Mouse (Mus musculus): Measurements from ENCODE around the gene Rgs3. TPM values are rescaled to one million over a fixed set of nuclear protein-coding genes. Genes with fewer than 3 reads are reported as not detected.

Rgs3 gene
- polyA plus RNA-seq, 1 experiment from 2014 or later = 49.0 TPM

DNA sequence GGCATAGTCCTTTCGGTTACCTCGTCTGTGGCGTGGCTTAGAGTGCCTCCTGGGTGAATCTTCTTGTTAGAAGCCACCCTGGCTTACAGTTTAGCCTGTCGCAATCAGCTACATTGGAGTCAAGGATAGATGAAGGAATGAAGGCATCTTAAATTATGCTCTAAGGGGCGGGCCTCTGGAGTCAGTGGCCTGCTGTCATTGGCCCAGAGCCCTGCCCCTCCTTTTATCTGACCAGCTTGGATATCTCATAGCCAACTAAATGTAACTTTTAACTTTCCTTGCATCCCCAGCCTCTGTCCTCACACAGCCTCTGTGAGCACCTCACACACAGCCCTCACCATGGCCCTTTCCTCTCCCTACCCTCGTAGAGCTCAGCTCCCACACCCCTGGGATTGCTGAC is 76.4 kb downstream of the Rgs3 start:
- Histone ChIP-seq H3K9me3 (replicated peaks) (no peaks in the 10 kb centered on the region), H3K4me2 (no peak overlapping the region), H3K4me1 (0 out of 2 replicates have a peak, but pooled peaks cover 3% of the 10 kb centered on the region), H3K27me3 (no peaks in the 10 kb centered on the region), H3K27ac (no peak overlapping the region), H3K4me3 (no peak overlapping the region), H3K9ac (no peak overlapping the region), H3K36me3 (ENCODE audit: poor library complexity, severe bottlenecking) (peaks cover 61% of the 10 kb centered on the region)
- ATAC-seq = no peak
- WGBS = 98% methylated on average over 6 of the region's 6 CpGs

DNA sequence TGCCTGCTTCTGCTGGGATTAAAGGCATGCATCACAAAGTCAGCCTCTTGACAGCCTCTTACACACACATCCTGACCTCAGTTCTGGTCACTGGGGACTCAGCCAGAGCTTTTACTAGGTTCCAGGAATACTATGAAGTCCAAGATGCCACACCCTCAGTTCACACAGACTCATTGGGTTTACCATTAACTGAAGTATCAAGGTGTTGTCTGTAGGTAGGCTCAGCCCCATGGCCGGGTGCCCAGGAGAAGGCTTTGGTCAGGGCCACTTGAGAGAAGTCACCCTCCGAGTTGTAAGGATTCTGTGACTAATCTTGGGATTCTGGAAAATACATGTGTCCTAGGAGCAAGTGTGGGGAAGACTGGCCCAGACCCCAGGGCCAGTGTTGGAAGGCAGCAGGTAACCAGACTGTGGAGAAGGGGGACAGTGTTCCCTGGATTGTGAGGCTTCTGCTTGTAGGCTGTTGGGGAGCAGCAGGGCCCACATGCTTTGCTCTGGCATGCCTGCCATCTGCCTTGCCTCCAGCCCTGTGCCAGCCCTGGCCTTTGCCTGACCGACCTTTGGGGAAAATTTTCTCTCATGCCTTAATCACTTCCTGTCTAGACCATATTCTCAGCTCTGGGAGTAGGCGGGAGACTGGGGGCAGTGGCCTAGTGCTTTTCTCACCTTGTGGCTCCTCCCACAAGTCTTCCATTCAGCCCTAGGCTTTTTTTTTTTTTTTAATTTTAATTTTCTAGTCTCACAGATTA is 78.4 kb downstream of the Rgs3 start:
- Histone ChIP-seq H3K4me1 (0 out of 2 replicates have a peak, but pooled peaks cover 3% of the 10 kb centered on the region), H3K36me3 (ENCODE audit: poor library complexity, severe bottlenecking) (peaks cover 71% of the 10 kb centered on the region), H3K9ac (no peak overlapping the region)

DNA sequence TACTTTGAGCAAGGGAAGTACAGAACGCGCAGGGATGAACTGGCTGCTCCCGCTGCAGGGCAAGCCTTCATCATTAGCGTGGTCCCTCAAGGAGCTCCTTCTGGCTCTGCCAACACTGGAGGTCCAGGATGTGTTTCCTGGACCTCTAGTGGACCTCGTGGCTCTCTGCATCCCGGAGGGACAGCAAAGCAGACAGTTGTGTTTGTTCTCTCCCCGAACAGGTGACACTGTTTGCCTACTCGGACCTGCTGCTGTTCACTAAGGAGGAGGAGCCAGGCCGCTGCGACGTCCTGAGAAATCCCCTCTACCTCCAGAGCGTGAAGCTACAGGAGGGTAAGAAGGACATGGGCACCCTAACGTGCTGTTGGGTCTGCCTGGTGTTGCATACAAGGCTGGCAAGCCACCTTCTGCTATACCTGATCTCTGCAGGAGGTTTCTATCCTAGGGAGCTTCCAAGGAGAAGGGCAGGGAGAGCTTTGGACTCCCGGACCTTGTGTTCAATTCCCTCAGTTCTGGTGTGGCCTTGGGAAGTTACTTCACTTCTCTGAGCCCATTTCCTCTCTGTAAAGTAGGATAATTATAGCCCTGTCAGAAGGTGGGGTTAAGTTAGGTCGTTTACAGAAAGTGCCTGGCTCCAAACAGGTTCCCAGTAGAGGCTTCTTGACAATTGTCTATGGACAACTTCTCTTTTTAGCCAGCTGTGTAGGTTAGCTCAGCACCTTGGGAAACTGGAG is 81.0 kb downstream of the Rgs3 start:
- H3K4me2 ChIP-seq = no peak overlapping the region
- H3K36me3 ChIP-seq (ENCODE audit: poor library complexity, severe bottlenecking) = peaks cover 70% of the 10 kb centered on the region
- no peak for ATAC-seq
- no peaks in the 10 kb centered on the region for H3K27me3 ChIP-seq
- H3K27ac ChIP-seq = no peak overlapping the region
- no peaks in the 10 kb centered on the region for H3K9me3 ChIP-seq (replicated peaks)
- H3K4me3 ChIP-seq = no peak overlapping the region
- 80% methylated on average over 15 of the region's 15 CpGs for WGBS
- no peaks in the 10 kb centered on the region for H3K4me1 ChIP-seq
- no peak overlapping the region for H3K9ac ChIP-seq

More for the DNA sequence above, 78.4 kb downstream of the Rgs3 start:
- Histone ChIP-seq H3K4me3 (no peak overlapping the region), H3K9me3 (replicated peaks) (no peaks in the 10 kb centered on the region), H3K4me2 (no peak overlapping the region), H3K27me3 (no peaks in the 10 kb centered on the region), H3K27ac (no peak overlapping the region)
- WGBS = 90% methylated on average over 4 of the region's 4 CpGs
- no peak for ATAC-seq

DNA sequence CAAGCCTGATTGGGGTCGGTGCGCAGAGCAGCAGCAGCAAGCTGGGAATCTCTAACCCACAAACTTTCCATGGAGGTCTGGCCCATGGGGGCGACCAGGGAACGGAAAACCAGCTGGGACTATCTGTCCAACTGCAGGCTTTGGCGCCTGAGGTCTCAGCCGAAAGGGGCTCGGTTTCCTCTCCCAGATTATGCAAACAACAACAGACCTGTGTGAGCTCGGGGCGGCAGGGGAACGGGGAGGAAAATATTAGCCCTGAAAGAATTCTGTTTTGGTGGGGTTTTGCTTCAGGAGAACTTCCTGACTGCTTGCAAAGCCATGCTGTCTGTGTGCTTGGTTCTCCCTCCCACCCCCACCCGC is 81.6 kb downstream of the Rgs3 start:
- Histone ChIP-seq H3K27me3 (no peaks in the 10 kb centered on the region), H3K27ac (no peak overlapping the region), H3K9me3 (replicated peaks) (no peaks in the 10 kb centered on the region), H3K9ac (no peak overlapping the region), H3K4me3 (no peak overlapping the region), H3K4me1 (no peaks in the 10 kb centered on the region), H3K36me3 (ENCODE audit: poor library complexity, severe bottlenecking) (peaks cover 70% of the 10 kb centered on the region), H3K4me2 (no peak overlapping the region)
- WGBS = 63% methylated on average over 11 of the region's 11 CpGs
- ATAC-seq = no peak

DNA sequence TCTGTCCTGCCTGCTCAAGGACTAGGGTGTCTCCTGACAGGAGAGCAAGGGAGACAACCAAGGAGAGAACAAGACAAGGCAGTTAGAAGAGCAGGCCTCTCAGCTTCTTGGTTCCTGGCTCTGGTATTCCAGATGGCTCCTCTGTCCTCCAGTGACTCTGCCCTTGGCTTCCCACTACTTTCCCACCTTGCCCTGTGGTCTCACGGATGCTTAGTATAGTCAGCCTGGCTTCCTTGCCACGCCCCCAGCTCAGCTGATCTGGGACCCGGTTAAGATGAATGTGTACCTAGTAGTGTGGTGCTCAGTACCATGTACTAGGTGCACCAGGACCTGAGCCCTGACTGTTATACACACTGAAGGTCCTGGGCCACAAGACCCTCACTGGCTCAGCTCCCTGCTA is 82.0 kb downstream of the Rgs3 start:
- Histone ChIP-seq H3K4me2 (no peak overlapping the region), H3K36me3 (ENCODE audit: poor library complexity, severe bottlenecking) (peaks cover 70% of the 10 kb centered on the region)

DNA sequence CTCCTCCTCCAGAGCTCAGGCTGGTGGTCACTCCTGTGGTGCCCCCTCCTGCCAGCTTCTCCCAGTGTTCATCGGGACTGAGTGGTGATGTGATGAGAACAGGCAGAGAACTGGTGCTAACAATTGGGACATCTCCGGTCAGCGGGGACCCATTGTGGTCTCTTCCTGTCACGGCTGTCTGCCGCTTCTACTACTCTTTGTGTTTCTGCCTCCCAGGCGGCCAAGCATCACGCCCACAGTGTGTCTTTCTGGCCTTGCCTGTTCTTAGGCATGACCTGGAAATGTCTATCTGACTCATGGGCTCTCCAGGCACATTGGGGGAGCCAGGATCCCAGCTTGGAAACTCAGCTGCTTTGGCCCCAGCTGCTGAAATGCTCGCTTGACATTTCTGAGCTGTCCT is 83.8 kb downstream of the Rgs3 start:
- no peak overlapping the region for H3K4me2 ChIP-seq
- H3K9me3 ChIP-seq (replicated peaks) = no peaks in the 10 kb centered on the region
- ATAC-seq = no peak; the same call in 1 of the 2 replicates
- peaks cover 73% of the 10 kb centered on the region for H3K36me3 ChIP-seq (ENCODE audit: poor library complexity, severe bottlenecking)
- no peak overlapping the region for H3K9ac ChIP-seq
- no peaks in the 10 kb centered on the region for H3K27me3 ChIP-seq
- WGBS = 72% methylated on average over 8 of the region's 8 CpGs
- no peak overlapping the region for H3K4me3 ChIP-seq
- H3K27ac ChIP-seq = no peak overlapping the region
- H3K4me1 ChIP-seq = no peaks in the 10 kb centered on the region

More for the DNA sequence above, 82.0 kb downstream of the Rgs3 start:
- no peak for ATAC-seq
- Histone ChIP-seq H3K9ac (no peak overlapping the region), H3K4me1 (no peaks in the 10 kb centered on the region), H3K27me3 (no peaks in the 10 kb centered on the region), H3K9me3 (replicated peaks) (no peaks in the 10 kb centered on the region), H3K4me3 (no peak overlapping the region), H3K27ac (no peak overlapping the region)
- WGBS = 71% methylated on average over 3 of the region's 3 CpGs

DNA sequence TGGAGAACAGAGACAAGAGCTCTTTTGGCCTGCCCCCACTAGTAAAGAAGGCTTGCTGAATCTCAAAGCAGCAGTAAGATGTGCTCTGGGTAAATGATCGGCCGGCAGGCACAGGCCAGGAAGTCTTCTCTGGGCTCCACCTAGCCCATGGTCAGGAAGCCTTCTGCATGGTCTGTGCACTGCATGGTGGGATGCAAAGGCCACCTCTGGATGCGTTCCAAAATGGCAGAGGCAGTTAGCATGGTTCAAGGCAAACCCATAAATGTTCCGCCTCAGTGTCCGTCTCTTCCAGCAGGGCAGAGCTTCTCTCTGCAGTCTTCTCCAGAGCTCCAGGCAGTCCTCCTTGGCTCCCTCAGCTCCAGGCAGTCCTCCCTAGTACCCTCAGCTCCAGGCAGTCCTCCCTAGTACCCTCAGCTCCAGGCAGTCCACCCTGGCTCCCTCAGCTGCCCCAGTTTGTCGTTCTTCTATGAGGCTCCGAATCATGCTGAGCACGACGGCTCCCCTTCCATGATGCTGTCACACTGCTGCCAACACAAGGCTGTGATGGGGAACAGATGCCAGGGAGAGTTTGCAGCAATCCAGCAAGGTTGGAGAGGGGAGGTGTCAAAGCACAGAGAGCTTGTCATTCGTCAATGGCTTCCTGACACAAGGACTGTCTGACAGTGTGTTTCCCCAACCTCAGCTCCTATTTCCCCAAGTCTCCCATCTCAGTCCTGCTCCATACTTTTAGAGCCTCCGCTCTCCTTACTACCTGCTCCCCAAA is 84.6 kb downstream of the Rgs3 start:
- Histone ChIP-seq H3K9me3 (replicated peaks) (no peaks in the 10 kb centered on the region), H3K9ac (no peak overlapping the region), H3K4me3 (no peak overlapping the region), H3K4me2 (no peak overlapping the region), H3K4me1 (no peaks in the 10 kb centered on the region), H3K27me3 (no peaks in the 10 kb centered on the region), H3K27ac (no peak overlapping the region), H3K36me3 (ENCODE audit: poor library complexity, severe bottlenecking) (peaks cover 72% of the 10 kb centered on the region)
- peak; percentile 78 for ATAC-seq
- WGBS = 84% methylated on average over 11 of the region's 11 CpGs

DNA sequence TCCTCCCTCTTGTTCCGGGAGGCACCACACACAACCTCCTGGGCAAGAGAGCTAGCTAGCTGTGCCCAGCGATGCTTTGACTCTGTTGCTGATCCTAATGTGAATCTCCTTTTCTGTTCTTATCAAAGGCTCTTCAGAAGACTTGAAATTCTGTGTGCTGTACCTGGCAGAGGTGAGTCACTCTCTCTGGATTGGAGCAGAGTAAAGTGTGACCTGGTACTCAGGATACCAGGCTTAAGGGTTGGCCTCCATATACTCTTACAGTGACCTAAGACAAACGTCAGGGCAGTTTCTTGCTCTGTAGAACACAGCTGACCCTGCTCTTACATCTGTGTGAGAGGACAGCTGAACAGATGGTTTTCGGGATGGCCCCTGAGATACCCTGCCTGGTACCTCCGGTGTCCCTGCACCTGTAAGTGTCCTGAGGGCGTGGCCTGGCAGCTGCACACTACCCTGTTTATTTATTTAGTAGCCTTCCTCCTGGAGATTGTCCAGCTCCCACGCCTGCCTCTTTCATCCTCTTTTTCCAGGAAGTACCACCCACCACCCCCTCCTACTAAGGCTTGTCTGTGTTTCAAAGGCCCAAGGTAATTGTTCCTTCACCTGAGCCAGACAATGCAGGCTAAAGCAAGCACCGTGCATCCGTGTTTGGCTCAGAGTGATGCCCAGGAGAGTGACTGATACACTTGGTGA is 87.1 kb downstream of the Rgs3 start:
- Histone ChIP-seq H3K27ac (no peak overlapping the region), H3K4me1 (no peaks in the 10 kb centered on the region), H3K27me3 (no peaks in the 10 kb centered on the region), H3K4me3 (no peak overlapping the region), H3K9me3 (replicated peaks) (no peaks in the 10 kb centered on the region), H3K9ac (no peak overlapping the region), H3K36me3 (ENCODE audit: poor library complexity, severe bottlenecking) (peaks cover 59% of the 10 kb centered on the region), H3K4me2 (no peak overlapping the region)
- no peak for ATAC-seq
- WGBS = 80% methylated on average over 9 of the region's 9 CpGs

DNA sequence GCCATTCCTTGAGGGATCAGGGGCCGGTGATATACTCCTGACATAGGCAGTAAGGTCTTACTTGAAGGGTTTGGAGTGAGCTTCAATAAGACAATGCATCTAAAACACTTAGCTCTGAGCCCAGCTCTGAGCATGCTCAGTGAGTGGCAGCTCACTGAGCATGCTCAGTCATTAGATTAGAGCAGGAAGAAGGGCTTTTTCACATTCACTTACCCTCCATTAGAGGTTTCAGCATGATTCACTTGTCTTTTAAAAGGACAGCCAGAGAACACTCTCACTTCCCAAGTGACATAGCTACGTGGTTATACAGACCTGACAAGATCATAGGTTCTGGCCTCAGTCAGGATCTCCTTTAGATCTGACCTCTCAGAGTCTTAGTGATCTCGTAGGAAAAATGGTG is 89.2 kb downstream of the Rgs3 start:
- peaks cover 43% of the 10 kb centered on the region for H3K36me3 ChIP-seq (ENCODE audit: poor library complexity, severe bottlenecking)
- 93% methylated on average over 3 of the region's 3 CpGs for WGBS
- no peak overlapping the region for H3K9ac ChIP-seq
- no peaks in the 10 kb centered on the region for H3K27me3 ChIP-seq
- no peak for ATAC-seq
- H3K4me3 ChIP-seq = no peak overlapping the region
- H3K9me3 ChIP-seq (replicated peaks) = no peaks in the 10 kb centered on the region
- no peak overlapping the region for H3K4me2 ChIP-seq
- no peak overlapping the region for H3K27ac ChIP-seq
- no peaks in the 10 kb centered on the region for H3K4me1 ChIP-seq

DNA sequence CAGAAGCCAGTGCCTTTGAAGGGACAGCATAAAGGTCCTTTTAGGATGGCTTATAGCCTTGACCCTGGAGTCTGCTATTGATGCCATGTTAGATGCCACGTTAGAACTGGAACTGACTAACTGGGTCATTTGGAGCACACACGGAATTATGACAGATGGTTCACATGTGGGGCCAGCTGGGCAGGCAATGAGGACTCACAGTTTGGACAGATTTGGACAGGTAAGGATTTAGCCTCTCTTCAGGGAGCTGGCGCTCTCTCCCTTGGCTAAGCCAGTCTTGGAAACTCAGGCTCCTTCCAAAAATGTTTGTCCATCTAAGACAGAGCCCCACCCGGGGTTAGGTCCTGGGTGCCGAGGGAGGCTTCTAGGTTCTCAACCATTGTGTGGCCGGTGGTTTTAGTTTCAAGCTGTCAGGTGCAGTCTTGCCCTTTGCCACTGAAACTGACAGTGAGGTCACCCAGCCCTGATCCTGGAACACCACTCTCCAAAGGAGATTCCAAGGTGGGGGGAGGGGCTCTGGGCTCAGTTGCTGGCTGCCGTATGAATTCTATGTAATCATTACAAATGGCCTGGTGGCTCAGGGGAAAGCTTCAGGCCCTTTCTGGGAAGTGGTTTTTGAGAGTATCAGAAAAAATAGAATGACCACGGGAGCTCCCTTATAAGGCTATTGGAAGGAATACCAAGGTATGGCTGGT is 90.0 kb downstream of the Rgs3 start:
- WGBS = 92% methylated on average over 8 of the region's 8 CpGs

DNA sequence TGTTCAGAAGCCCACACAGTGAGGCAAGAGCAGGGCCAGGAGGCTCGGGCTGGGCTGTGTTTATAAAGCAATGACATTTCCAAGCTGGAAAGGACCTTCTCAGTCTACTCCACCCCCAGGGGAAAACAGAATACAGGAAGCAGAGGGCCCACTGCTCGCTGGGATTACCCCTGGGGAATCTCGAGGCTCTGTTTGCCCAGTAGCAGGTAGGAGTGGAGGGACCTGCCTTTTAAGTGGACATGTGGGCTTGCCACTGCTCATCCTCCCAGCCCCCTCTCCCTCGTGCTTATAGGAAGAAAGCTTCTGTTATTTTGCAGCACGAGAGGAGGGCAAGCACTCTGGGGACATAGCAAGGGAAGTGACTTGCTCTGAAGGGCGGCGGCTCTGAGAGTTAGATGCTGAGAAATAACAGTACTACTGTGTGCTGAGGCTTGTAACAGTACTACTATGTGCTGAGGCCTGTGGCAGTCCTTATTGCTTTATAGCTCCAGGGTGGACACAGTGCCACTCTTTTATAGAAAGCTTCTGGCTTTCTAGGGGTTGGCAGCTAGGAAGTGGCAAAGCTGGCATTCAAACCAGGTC is 91.6 kb downstream of the Rgs3 start:
- no peak overlapping the region for H3K27ac ChIP-seq
- no peaks in the 10 kb centered on the region for H3K4me1 ChIP-seq
- no peak for ATAC-seq
- H3K4me3 ChIP-seq = no peak overlapping the region
- 68% methylated on average over 7 of the region's 7 CpGs for WGBS
- H3K4me2 ChIP-seq = no peak overlapping the region
- no peaks in the 10 kb centered on the region for H3K27me3 ChIP-seq
- no peak overlapping the region for H3K9ac ChIP-seq
- peaks cover 48% of the 10 kb centered on the region for H3K36me3 ChIP-seq (ENCODE audit: poor library complexity, severe bottlenecking)
- H3K9me3 ChIP-seq (replicated peaks) = no peaks in the 10 kb centered on the region

More for the DNA sequence above, 90.0 kb downstream of the Rgs3 start:
- no peak overlapping the region for H3K9ac ChIP-seq
- no peaks in the 10 kb centered on the region for H3K9me3 ChIP-seq (replicated peaks)
- H3K4me1 ChIP-seq = no peaks in the 10 kb centered on the region
- no peaks in the 10 kb centered on the region for H3K27me3 ChIP-seq
- H3K4me2 ChIP-seq = no peak overlapping the region
- peaks cover 42% of the 10 kb centered on the region for H3K36me3 ChIP-seq (ENCODE audit: poor library complexity, severe bottlenecking)
- H3K4me3 ChIP-seq = no peak overlapping the region
- no peak overlapping the region for H3K27ac ChIP-seq
- ATAC-seq = no peak

All from forebrain, embryonic 13.5 days (tissue).